Mouse (Mus musculus) stomach, embryonic 14.5 days (tissue): Measurements from ENCODE around the gene Tmpo. TPM values are rescaled to one million over a fixed set of nuclear protein-coding genes. Genes with fewer than 3 reads are reported as not detected.

Experiments
- ATAC-seq: fragments of 200-750 bp; cut with Nextera tagmentation; 2 replicates; pipeline ENCODE4 v1.8.0; 2017; ENCODE audit warnings: low read depth, moderate TSS enrichment; ENCODE audit not compliant: insufficient number of reproducible peaks, insufficient read depth, low FRiP score
- H3K27ac ChIP-seq: fragments of 300-500 bp; sonication (generic); 2 replicates; pipeline ENCODE4 v1.5.1; 2014; ENCODE audit warnings: mild to moderate bottlenecking, low read length, moderate library complexity, mixed read lengths
- H3K27me3 ChIP-seq: fragments of 300-500 bp; sonication (generic); 2 replicates; pipeline ENCODE4 v1.6.1; 2014; ENCODE audit warnings: low read length, control low read depth, mixed read lengths; ENCODE audit not compliant: control insufficient read depth, insufficient read depth
- H3K36me3 ChIP-seq: fragments of 300-500 bp; sonication (generic); 2 replicates; pipeline ENCODE4 v1.6.1; 2014; ENCODE audit warnings: mild to moderate bottlenecking, control low read depth, low read length, moderate library complexity, mixed read lengths; ENCODE audit not compliant: control insufficient read depth, insufficient read depth
- H3K4me1 ChIP-seq: fragments of 300-500 bp; sonication (generic); 2 replicates; pipeline ENCODE4 v1.6.1; 2014; ENCODE audit warnings: low read length, control low read depth, mixed read lengths; ENCODE audit not compliant: control insufficient read depth, insufficient read depth
- H3K4me2 ChIP-seq: fragments of 300-500 bp; sonication (generic); replicated peaks from 2 replicates; pipeline ENCODE4 v1.6.1; 2014; ENCODE audit warnings: low read depth, low read length, control low read depth
- H3K4me3 ChIP-seq: fragments of 300-500 bp; sonication (generic); 2 replicates; pipeline ENCODE4 v1.5.1; 2014; ENCODE audit warnings: low read depth, low read length, control low read depth
- H3K9ac ChIP-seq: fragments of 300-500 bp; sonication (generic); replicated peaks from 2 replicates; pipeline ENCODE4 v1.6.1; 2014; ENCODE audit warnings: low read depth, mild to moderate bottlenecking, control low read depth, low read length, moderate library complexity, mixed read lengths
- H3K9me3 ChIP-seq: fragments of 300-500 bp; sonication (generic); 2 replicates; pipeline ENCODE4 v1.6.1; 2016; ENCODE audit warnings: low read depth, low read length, control low read depth; ENCODE audit not compliant: control insufficient read depth
- WGBS: fragments of 180-500 bp; shearing (Covaris S2); extraction: QIAGEN DNeasy Blood & Tissue Kit; methylation state at CpG from one replicate; pipeline ENCODE4 v1.1.7; 2014; 5-methylcytosine and 5-hydroxymethylcytosine counted together
- polyA plus RNA-seq: library from polyadenylated mRNA; unstranded; fragments of >200 nt; fragmentation: Nextera tagmentation; extraction: Ambion mirVana; gene quantifications from 2 replicates; pipeline ENCODE4 v1.2.1, GENCODE M21; 2014

The Tmpo gene
- polyA plus RNA-seq, 1 experiment from 2014 or later: 236 TPM

GRCm38 (mm10) chr10:91181461-91182288, 560 bp upstream of the Tmpo start:
- Histone ChIP-seq H3K36me3 (no peaks in the 10 kb centered on the region), H3K27ac (peak overlapping the region; percentile 95), H3K9me3 (no peaks in the 10 kb centered on the region), H3K9ac (peak overlapping the region; percentile 57), H3K4me2 (peak overlapping the region; percentile 54), H3K4me1 (peaks cover 19% of the 10 kb centered on the region; the same call in 1 of the 2 replicates), H3K27me3 (no peaks in the 10 kb centered on the region), H3K4me3 (peak overlapping the region; percentile 27)
- peak; percentile 89 for ATAC-seq
- under 1% methylated on average over 69 of the region's 69 CpGs for WGBS

GRCm38 (mm10) chr10:91180301-91180700, 814 bp downstream of the Tmpo start:
- Histone ChIP-seq H3K4me2 (peak overlapping the region; percentile 54), H3K9me3 (no peaks in the 10 kb centered on the region), H3K36me3 (no peaks in the 10 kb centered on the region), H3K9ac (peak overlapping the region; percentile 28), H3K27ac (peak overlapping the region; percentile 95), H3K4me1 (peaks cover 19% of the 10 kb centered on the region; the same call in 1 of the 2 replicates), H3K4me3 (peak overlapping the region; percentile 27), H3K27me3 (no peaks in the 10 kb centered on the region)
- 26% methylated on average over 7 of the region's 7 CpGs for WGBS
- no peak for ATAC-seq

- no peaks in the 10 kb centered on the region for H3K36me3 ChIP-seq
- no peak overlapping the region for H3K9ac ChIP-seq
Measured at GRCm38 (mm10) chr10:91179834-91180233, 1.3 kb downstream of the Tmpo start.

GRCm38 (mm10) chr10:91177201-91177600, 3.9 kb downstream of the Tmpo start:
- no peak for ATAC-seq
- H3K27me3 ChIP-seq: no peaks in the 10 kb centered on the region
- no peak overlapping the region for H3K27ac ChIP-seq
- no peaks in the 10 kb centered on the region for H3K36me3 ChIP-seq
- no peaks in the 10 kb centered on the region for H3K9me3 ChIP-seq
- H3K4me2 ChIP-seq: no peak overlapping the region
- H3K4me3 ChIP-seq: no peak overlapping the region
- H3K9ac ChIP-seq: no peak overlapping the region
- 26% methylated on average over 4 of the region's 4 CpGs for WGBS
- H3K4me1 ChIP-seq: peaks cover 10% of the 10 kb centered on the region; the same call in 1 of the 2 replicates

More at GRCm38 (mm10) chr10:91179834-91180233, 1.3 kb downstream of the Tmpo start:
- WGBS: 75% methylated on average over 2 of the region's 2 CpGs
- Histone ChIP-seq H3K9me3 (no peaks in the 10 kb centered on the region), H3K4me1 (peaks cover 19% of the 10 kb centered on the region; the same call in 1 of the 2 replicates), H3K27ac (peak overlapping the region; percentile 95), H3K4me3 (no peak overlapping the region), H3K4me2 (peak overlapping the region; percentile 54), H3K27me3 (no peaks in the 10 kb centered on the region)
- ATAC-seq: no peak

GRCm38 (mm10) chr10:91172329-91173100, 8.6 kb downstream of the Tmpo start:
- no peak for ATAC-seq
- Histone ChIP-seq H3K27ac (peak overlapping the region; percentile 100), H3K9me3 (no peaks in the 10 kb centered on the region), H3K4me2 (peak overlapping the region; percentile 78), H3K9ac (peak overlapping the region; percentile 100), H3K4me3 (peak overlapping the region; percentile 96), H3K4me1 (peaks cover 10% of the 10 kb centered on the region; the same call in 1 of the 2 replicates), H3K27me3 (no peaks in the 10 kb centered on the region), H3K36me3 (no peaks in the 10 kb centered on the region)
- 82% methylated on average over 14 of the region's 14 CpGs for WGBS

- H3K4me3 ChIP-seq: peak overlapping the region; percentile 96
- no peaks in the 10 kb centered on the region for H3K36me3 ChIP-seq
- H3K4me1 ChIP-seq: peaks cover 15% of the 10 kb centered on the region
- peak overlapping the region; percentile 100 for H3K27ac ChIP-seq
- H3K27me3 ChIP-seq: no peaks in the 10 kb centered on the region
- peak; percentile 98 for ATAC-seq
- H3K9me3 ChIP-seq: no peaks in the 10 kb centered on the region
- WGBS: under 1% methylated on average over 62 of the region's 68 CpGs
- H3K9ac ChIP-seq: peak overlapping the region; percentile 100
- peak overlapping the region; percentile 78 for H3K4me2 ChIP-seq
Measured at GRCm38 (mm10) chr10:91171455-91172328, 9.4 kb downstream of the Tmpo start.

GRCm38 (mm10) chr10:91171041-91171440, 10.1 kb downstream of the Tmpo start:
- peak overlapping the region; percentile 26; the same call in 1 of the 2 replicates for H3K4me2 ChIP-seq
- peaks cover 15% of the 10 kb centered on the region for H3K4me1 ChIP-seq
- H3K9ac ChIP-seq: peak overlapping the region; percentile 100
- H3K4me3 ChIP-seq: peak overlapping the region; percentile 96
- H3K9me3 ChIP-seq: no peaks in the 10 kb centered on the region
- no peaks in the 10 kb centered on the region for H3K27me3 ChIP-seq
- H3K36me3 ChIP-seq: peaks cover 1% of the 10 kb centered on the region; the same call in 1 of the 2 replicates
- WGBS: under 1% methylated on average over 58 of the region's 59 CpGs
- H3K27ac ChIP-seq: peak overlapping the region; percentile 100
- peak; percentile 38; the same call in 1 of the 2 replicates for ATAC-seq
